Mouse (Mus musculus): ENCODE results near the gene Ash1l.

- TF ChIP-seq POLR2A (IDR thresholded peaks at IDR 0.05; ENCODE audit: insufficient read length, low read depth) (no peak), MYOG (IDR thresholded peaks at IDR 0.05; ENCODE audit: control insufficient read depth in 1 of 3, insufficient read depth in 1 of 3, insufficient read length in 2 of 3, low read depth in 2 of 3) (no peak), MAX (IDR thresholded peaks at IDR 0.05; ENCODE audit: low read depth) (no peak)
These were observed 92.9 kb downstream of the Ash1l start for GRCm38 (mm10) chr3:89043359-89043758.

All from myocyte (in vitro differentiated cells).